Mouse (Mus musculus): Measurements from ENCODE around the gene Ndufs1. TPM values are rescaled to one million over a fixed set of nuclear protein-coding genes. Genes with fewer than 3 reads are reported as not detected.
A peak's percentile ranks its signal among the peaks of the same experiment; 100 is the strongest.

The Ndufs1 gene
- total RNA-seq, 2 experiments from 2014 or later: 328 to 405 TPM

DNA sequence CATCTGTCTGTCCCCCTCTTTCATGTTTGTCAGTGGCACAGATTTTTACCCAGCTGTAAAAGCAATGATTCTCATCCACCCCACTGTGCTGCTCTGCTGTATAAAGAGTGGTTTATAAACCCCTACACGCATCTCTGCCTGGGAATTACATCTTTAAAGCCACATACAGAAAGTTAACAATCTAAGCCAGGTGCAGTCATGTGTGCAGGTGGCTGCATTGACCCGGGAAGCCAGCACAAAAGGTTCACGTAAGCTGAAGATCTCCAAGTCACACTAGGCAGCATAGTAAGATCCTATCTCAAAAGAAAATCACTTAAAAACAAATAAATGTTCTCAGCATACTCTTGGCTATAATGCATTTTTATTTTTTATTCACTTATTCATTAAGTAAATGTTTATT, 47.4 kb downstream of the Ndufs1 start:
- intact Hi-C loops (cut with DNase I; ENCODE audit: low total_unique reads): no loop called here
- no peak for DNase-seq

DNA sequence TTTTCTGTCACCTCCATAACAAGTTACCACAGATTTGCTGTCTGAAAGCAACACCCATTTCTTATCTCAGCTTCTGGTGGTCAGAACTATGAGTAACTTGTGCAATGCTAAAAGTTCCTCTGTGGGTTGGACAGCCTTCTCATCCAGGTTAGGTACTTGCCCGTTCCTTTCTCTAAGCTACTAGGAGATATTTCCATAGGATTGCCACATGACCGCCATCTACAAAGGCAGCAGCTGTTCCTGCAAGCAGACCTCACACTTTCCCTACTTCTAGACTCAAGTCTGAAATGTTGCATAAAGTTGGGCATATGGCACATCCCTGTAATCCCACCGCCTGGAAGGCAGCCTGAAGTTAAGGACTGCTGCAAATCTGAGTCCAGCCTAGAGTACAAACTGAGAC, 50.4 kb downstream of the Ndufs1 start:
- intact Hi-C loops (cut with DNase I; ENCODE audit: low total_unique reads): no loop called here
- DNase-seq: no peak

DNA sequence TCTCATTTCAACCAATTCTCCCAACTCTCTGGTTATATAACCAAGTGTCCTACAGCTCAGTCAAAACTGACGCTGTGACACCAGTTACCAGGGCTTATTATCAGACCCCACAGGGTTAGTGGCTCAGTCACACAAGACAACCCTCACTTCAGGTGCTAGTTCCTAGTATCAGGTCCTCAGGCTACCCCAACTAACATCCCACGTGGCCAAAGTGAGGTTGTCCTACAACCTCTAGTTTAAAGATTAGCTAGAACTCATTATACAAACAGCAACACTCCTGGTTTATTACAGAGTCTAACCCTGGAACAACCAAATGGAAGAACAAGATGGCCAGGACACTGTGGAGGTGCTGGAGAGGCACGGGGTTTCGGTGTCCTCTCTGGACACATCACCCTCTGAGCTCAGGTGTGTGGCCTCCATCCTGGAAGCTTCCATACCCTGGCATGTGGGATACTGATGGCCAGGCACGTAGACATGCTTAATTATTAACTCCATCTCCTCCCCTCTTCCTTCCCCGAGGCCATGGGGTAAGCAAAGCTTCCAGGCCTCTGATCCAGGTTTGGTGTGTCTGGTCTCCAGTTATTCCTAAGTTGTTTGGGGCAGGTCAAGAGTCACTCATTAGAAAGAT, 52.7 kb downstream of the Ndufs1 start:
- intact Hi-C loops (cut with DNase I; ENCODE audit: low total_unique reads): no loop called here
- no peak for DNase-seq

DNA sequence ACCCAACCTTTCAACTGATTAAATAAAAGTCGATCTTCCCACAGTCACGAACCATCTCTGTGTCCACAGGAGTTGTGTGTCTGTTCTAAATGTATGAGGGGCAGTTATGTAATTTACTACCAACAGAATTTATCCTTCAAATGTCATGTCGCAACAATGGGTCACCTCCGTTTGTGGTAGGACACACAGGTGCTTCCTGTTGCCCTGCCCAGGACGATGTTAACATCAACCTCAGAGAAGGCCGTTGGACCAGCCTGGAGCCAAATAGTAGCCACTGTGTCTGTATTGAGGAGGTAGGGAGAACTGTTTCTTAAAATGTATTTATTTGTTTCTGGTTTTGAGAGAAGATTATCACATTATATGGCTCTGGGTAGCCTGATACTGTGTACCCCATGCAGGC, 54.6 kb downstream of the Ndufs1 start:
- intact Hi-C loops (cut with DNase I; ENCODE audit: low total_unique reads): no loop called here
- no peak for DNase-seq

DNA sequence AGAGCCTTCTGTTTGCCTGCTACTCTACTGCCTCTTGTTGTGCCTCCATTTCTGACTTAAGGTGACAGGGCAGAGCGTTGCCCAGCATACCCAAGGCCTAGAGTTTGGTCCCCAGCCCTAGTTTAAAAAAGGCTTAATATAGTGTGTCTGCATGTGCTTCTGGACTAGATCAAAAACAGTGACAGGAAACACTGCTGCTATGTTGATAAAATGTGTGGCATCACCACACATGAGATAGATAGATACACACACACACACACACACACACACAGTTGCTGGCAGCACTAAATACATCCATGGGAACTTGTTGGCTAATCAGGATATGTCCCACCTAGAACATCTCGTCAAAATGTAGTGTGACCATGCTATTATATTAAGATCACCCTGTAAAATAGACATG, 56.3 kb downstream of the Ndufs1 start:
- intact Hi-C loops (cut with DNase I; ENCODE audit: low total_unique reads): no loop called here
- no peak for DNase-seq

DNA sequence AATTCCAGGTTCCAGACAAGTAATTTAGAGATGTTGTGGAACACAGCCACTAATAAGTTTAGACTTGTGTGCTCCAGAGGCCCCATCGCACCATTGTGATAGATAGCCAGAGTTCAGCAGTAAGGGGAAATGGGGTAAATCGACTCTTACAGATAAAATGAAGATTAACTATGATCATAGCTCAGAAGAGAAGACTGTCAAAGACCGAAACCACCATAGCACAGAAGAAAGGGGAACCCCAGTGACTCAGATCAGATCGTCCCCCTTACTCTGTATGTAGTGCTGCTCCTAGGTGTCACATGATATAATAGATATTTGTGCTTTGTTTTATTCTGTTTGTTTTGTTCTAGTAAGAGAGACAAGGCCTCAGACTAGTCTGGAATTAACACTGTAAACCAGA, 57.0 kb downstream of the Ndufs1 start:
- DNase-seq: no peak
- intact Hi-C loops (cut with DNase I; ENCODE audit: low total_unique reads): no loop called here

DNA sequence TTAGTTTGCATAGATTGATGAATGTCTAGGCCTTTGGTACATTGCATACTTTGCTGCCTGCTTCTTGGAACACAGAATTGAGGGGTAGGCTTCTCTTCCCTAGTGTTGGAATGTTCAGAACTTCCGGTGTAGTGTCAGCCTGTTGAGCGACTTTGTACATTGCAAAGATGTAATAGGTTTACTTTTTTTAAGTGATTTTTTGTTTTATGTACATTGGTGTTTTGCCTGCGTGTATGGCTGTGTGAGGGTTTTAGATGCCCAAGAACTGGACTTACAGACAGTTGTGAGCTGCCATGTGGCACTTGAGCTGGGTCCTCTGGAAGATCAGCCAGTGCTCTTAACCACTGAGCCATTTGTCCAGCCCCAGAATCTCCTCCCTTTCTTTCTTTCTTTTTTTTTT, 61.1 kb downstream of the Ndufs1 start:
- intact Hi-C loops (cut with DNase I; ENCODE audit: low total_unique reads): no loop called here
- no peak for DNase-seq

DNA sequence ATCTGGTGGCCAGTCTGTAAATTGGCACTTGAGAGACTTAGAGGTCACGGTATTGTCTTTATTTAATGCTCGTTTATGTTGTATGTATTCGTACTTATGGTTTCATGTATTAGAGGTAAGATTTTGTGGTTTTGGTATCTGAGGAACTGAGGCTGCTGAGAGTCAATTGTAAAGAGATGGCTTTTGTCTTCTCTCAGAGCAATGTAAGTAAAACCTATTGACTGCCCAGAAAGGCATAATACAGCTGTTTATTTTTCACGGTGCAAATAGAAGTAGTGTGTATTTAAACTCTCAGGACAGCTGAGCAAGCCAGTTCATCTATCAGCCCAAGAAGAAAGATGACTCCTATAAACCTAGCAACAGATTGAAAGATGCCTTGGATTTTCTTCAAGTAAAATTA, 61.5 kb downstream of the Ndufs1 start:
- DNase-seq: no peak
- intact Hi-C loops (cut with DNase I; ENCODE audit: low total_unique reads): no loop called here

DNA sequence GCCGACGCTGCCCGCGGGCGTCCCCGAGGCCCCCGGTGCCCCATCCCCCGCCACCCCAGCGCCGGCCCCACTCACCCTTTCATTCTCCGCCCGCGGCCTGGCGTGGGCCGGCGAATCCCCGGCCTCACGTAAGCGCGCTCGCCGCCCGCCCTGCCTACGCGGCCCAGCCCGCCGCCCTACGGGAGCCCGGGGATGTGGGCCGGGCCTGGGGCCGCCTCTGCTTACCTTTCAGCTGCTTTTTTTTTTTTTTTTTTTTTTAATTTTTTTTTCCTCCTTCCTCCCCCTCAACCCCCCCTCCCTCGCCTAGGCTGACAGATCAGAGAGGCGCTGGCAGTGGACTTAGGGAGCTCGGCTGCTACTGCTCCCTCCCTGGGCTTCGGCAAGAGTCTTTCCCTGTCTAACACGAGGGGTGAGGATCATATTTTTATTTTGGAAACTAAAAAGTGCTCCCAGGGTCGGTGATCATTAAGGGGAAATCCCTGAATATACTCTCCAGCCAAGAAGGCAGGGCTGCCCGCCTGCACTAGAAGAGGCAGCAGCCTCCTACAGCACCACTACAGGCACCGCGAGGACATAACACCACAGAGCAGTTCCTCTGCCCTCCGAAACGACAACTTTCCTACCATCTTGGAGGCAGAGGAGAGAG, 62.4 kb downstream of the Ndufs1 start, which contains the start of gene Ino80d:
Ino80d (minus strand) TSS at position 532 of the 646 bp plus-strand sequence.
- peak; percentile 77 for DNase-seq

DNA sequence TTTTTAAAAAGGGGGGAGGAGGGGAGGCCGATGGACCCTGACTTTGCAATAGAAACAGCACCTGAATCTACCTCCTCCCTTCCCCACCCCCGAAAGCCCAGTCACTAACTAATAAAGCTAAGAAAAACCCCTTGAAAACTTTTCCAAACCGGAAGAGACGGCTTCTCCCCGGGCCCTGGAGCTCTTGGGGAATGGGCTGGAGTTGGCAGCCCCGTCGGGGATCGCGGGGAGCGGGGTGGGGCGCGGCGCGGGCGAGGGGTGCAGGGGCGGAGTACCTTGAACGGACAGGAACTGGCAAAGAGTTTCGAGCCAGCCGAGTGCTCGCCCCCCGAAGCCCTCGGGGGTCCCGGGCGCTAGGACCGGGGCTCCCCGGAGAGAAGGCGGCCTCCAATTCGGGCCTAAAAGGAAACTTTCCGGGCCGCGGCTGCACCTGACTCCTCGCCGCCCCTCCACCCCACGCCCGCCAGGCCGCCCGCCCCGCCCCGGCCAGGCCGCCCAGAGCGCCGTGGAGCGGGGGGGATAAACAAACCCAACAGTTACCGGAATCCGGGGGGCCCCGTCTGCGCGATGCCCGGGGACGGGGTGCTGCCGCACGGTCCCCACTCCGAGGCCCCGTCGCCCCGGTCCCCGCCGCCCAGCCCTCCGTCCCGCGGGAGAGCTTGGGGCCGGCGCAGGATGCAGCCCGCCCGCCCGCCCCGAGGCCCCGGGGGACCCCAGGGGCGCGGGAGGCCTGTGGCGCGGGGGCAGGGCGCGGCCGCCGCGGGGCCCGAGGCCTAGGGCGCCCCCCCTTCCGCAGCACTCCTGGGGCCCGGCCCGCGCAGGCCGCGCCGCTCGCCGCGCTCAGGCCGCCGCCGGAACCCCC, 63.1 kb downstream of the Ndufs1 start:
- intact Hi-C loops (cut with DNase I; ENCODE audit: low total_unique reads): no loop called here
- peak; percentile 60 for DNase-seq

More for the DNA sequence above, 62.4 kb downstream of the Ndufs1 start, which contains the start of gene Ino80d:
- intact Hi-C loops (cut with DNase I; ENCODE audit: low total_unique reads): no loop called here

DNA sequence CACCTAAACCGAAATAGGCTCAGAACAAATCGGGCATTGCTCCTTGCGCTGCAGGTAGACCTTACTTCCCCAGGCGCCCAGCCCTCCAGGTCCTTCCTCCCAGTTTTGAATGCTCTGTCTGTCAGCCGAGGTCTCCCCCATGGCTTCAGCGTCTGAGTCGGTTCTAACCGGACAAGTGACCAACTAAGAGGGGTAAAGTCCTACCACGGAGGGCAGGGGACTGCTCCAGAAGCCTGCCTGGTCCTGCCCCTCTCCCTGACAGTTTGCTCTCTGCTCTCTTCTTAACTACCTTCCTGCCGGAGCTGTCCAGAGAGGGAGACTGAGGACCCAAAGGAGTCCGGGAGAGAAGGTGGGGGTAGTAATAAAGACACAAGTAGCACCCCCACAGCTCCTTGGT, 63.8 kb downstream of the Ndufs1 start:
- DNase-seq: peak; percentile 13
- intact Hi-C loops (cut with DNase I; ENCODE audit: low total_unique reads): no loop called here

DNA sequence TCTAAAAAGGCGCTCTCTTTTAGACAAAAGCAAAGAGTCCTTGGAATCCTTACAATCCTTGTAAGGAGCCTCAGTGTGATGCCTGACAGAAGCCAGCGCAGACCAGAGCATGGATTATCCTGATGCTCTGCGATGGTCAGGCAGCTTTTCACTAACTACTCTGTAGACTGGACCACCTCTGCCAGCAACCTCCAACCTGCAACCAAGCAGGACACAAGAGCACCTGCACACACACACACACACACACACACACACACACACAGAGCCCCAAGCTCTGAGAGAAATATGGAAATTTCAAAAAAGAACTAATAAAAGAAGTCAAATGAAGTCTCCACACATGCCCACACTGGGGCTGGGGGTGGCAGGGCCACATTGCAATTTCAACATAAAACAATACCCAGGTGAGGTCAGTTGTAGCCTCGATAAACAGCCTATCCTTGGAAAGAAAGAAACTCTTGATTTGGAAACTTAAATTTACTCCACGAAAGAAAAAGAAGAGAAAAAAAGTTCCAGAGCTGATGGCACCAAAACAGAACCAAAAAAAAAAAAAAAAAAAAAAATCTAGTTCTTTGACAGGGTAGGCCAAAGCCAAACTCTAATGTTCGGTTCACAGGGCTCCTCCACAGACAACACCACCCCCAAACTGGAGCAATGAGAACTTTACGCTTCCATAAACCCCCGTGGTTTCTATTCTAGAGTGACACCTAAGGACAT, 64.3 kb downstream of the Ndufs1 start:
- intact Hi-C loops (cut with DNase I; ENCODE audit: low total_unique reads): no loop called here
- DNase-seq: no peak

DNA sequence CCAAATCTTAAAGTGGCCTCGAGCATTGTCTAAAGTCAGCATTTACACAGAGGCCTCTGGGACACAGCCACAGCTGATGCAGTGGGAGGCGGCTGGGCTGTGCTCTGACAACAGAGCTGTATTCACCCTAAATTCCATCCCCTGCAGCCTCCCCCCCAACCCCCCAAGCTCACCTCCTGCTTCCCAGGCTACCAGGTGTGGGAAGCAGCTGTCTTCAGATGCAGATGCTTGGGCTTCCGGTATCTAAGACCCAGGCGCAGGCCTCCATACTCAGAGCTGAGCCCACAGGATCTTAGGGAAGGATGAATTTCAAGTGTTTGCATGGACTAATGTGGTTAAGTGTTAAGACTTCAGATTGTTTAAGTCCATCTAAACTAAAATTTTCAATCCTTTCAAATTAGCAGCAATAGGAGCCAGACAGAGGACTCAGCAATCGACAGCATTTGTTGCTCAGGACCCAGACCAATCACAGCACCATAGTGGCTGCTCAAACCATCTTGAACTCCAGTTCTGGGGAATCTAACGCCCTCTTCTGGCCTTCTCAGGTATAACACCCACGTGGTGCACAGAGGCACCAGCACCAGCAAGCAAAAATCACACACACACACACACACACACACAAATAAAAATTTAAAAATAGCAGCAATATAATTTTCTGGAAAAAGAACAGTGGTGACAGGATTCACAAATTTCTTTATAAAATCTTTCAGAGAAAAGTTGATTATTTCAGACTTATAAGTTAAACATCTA, 65.9 kb downstream of the Ndufs1 start:
- peak; percentile 30 for DNase-seq

DNA sequence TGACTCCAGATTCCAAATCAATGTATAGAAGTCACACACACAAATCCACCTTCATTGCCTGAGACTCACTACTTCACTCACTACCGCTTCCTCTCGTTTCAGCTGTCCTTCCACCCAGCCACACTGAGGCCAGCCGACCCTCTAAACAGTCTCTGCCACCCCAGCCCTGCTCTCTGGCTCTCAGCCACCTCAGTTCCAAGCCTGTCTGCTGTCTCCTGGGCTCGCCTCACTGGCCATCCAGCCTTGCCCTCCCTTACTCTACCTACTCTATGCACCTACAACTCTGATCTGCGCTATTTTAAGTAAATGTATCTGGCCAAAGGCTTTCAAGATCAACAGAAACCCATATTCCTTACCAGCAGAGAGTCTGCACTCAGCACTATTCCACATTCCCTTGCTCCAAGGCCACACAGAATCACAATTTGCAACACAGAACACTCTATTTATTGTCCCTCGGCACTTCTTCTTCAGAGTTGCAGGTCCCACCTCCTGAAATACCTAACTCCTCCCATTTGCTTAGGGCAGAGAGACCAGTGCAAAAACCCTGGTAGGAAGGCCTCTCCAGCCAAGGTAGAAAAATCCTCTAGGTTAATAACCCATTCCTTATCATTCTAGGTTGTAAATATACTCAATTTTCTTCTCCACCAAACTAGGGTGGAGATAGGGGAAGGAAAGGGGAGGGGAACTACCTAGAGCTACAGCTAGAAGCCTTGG, 68.9 kb downstream of the Ndufs1 start:
- intact Hi-C loops (cut with DNase I; ENCODE audit: low total_unique reads): no loop called here
- no peak for DNase-seq

More for the DNA sequence above, 65.9 kb downstream of the Ndufs1 start:
- intact Hi-C loops (cut with DNase I; ENCODE audit: low total_unique reads): no loop called here

DNA sequence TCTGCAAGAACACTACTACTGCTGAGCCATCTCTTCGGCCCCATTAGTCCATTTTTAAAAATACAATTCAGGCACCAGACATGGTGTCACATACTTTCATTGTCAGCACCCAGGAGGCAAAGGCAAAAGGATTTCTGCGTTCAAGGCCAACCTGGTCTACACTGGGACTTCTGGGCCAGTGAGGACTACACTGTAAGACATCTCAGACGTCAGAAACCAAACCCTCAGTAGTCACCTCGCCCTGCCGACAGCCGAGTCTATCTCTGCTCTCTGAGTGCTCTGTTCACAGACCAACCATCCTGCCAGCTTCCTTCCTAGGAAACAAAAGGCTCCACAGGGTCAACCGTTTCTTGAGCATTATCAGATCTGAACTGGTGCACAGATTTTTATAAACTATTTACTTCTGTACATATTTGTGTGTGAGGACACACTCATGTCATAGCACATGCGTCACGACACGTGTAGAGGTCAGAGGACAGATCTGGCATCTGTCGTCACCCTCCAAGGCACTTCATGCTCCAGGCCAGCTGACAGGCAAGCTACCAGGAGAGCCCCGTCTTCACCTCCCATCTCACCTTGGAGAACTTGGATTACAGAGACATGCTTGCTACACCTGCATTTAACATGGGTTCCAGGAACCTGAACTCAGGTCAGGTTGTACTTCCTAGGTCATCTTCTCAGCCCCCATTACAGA, 73.7 kb downstream of the Ndufs1 start:
- intact Hi-C loops (cut with DNase I; ENCODE audit: low total_unique reads): no loop called here

DNA sequence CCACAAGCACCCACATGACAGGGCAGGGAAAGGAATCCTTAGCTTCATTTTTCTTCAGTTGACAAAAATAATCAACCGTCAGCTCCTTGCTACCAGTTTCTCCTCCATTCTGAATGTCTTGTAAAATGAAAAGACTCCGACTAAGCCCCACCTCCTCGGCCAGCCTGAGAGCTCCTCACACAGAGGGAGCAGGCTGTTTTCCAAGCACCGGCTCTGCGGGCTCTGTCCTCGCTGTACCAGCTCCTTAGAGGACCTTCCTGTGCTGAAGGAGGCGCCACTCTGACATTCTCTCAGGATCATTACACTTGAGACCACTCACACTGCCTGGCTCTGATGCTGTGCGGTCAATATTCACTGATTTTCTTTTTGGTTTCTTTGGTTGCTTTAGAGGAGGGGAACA, 76.4 kb downstream of the Ndufs1 start:
- intact Hi-C loops (cut with DNase I; ENCODE audit: low total_unique reads): no loop called here
- DNase-seq: no peak

More for the DNA sequence above, 73.7 kb downstream of the Ndufs1 start:
- DNase-seq: no peak

DNA sequence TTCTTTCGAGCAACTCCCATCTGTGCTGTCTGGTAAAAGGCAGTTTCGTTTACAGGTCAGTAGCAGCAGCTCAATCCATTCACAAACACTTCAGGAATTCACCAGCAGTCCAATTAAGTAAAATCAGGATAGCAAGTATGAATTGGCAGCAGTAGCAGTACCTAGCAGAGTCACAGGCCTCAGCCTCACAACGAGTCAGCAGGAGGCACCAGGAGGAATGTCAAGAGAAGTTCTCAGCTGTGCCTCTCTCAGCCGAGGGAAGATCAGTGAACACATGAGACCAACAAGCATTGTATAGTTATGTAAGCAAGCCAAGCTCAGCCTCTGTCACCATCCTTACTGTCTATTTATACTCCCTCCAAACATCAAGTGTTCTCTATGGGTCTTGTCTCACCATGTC, 77.8 kb downstream of the Ndufs1 start:
- DNase-seq: no peak
- intact Hi-C loops (cut with DNase I; ENCODE audit: low total_unique reads): no loop called here

DNA sequence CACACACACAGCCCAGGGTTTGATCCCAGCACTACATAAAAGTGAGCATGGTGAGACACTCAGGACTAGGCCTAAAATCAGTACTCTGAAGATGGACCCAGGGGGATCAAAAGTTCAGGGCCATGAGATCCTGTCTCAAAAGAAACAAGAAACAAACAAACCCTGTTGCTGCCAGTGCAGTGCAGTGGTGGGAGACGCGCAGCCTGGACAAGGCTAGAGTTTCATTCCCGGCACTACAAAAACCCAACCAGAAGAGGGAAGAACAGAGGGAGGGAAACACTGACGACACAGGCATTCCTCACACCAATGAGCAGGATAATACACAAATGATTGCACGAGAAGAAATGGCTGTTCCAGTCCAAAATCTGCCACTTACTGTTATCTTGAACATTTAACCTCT, 80.6 kb downstream of the Ndufs1 start:
- intact Hi-C loops (cut with DNase I; ENCODE audit: low total_unique reads): no loop called here
- no peak for DNase-seq

Measured in gastrocnemius, postnatal 14 days (tissue).